Mouse (Mus musculus) neural tube, embryonic 14.5 days (tissue): ENCODE results near the gene Cd96. TPM values are rescaled to one million over a fixed set of nuclear protein-coding genes. Genes with fewer than 3 reads are reported as not detected.

Experiments used
- ATAC-seq: fragments of 200-750 bp; cut with Nextera tagmentation; 2 replicates; pipeline ENCODE4 v1.8.0; 2017; ENCODE audit warnings: low read depth, mild to moderate bottlenecking, moderate TSS enrichment, moderate library complexity
- H3K27ac ChIP-seq: fragments of 300-500 bp; sonication (generic); 2 replicates; pipeline ENCODE4 v1.5.1; 2014; ENCODE audit warnings: low read depth, mild to moderate bottlenecking, control low read depth, low read length, moderate library complexity, mixed read lengths
- H3K27me3 ChIP-seq: fragments of 300-500 bp; sonication (generic); 2 replicates; pipeline ENCODE4 v1.6.1; 2014; ENCODE audit warnings: low read length; ENCODE audit not compliant: control insufficient read depth, insufficient read depth
- H3K36me3 ChIP-seq: fragments of 300-500 bp; sonication (generic); 2 replicates; pipeline ENCODE4 v1.6.1; 2014; ENCODE audit warnings: low read length, mixed read lengths; ENCODE audit not compliant: control insufficient read depth, insufficient read depth
- H3K4me1 ChIP-seq: fragments of 300-500 bp; sonication (generic); 2 replicates; pipeline ENCODE4 v1.6.1; 2014; ENCODE audit warnings: low read length; ENCODE audit not compliant: control insufficient read depth, insufficient read depth
- H3K4me2 ChIP-seq: fragments of 300-500 bp; sonication (generic); 2 replicates; pipeline ENCODE4 v1.6.1; 2014; ENCODE audit warnings: mild to moderate bottlenecking, low read depth, low read length, control low read depth
- H3K4me3 ChIP-seq: fragments of 300-500 bp; sonication (generic); 2 replicates; pipeline ENCODE4 v1.5.1; 2014; ENCODE audit warnings: low read depth, low read length, control low read depth, mixed read lengths
- H3K9ac ChIP-seq: fragments of 300-500 bp; sonication (generic); replicated peaks from 2 replicates; pipeline ENCODE4 v1.6.1; 2014; ENCODE audit warnings: low read depth, mild to moderate bottlenecking, control low read depth, low read length, mixed read lengths
- H3K9me3 ChIP-seq: fragments of 300-500 bp; sonication (generic); 2 replicates; pipeline ENCODE4 v1.6.1; 2016; ENCODE audit warnings: low read length; ENCODE audit not compliant: control insufficient read depth
- WGBS: fragments of 180-500 bp; shearing (Covaris S2); extraction: QIAGEN DNeasy Blood & Tissue Kit; methylation state at CpG from one replicate; pipeline ENCODE4 v1.1.7; 2014; 5-methylcytosine and 5-hydroxymethylcytosine counted together
- polyA plus RNA-seq: library from polyadenylated mRNA; unstranded; fragments of >200 nt; fragmentation: Nextera tagmentation; extraction: Ambion mirVana; gene quantifications from 2 replicates; pipeline ENCODE4 v1.2.1, GENCODE M21; 2014

The Cd96 gene
- polyA plus RNA-seq, 1 experiment from 2014 or later, result 0.12 TPM

DNA sequence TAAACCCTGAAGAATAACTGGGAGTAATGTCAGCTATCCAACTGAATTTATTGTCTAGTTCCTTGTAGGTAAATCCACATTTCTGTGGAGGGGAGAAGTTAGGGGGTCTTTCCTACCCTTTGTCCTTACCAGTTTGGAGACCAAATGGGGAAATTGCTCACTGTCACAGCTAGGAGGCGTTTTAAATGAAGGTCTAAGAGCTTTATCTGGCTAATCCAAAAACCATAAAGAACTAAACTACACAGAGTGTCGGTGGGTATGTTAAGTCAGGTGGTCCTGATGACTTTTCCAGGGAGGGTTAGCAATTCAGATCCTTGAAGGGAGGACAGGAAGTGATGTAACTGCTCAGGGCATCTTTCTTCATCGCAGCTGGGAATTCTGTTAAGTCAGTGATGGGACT is 556 bp upstream of the Cd96 start:
- H3K27me3 ChIP-seq, result no peaks in the 10 kb centered on the region
- H3K9ac ChIP-seq, result no peak overlapping the region
- no peak overlapping the region for H3K4me2 ChIP-seq
- no peaks in the 10 kb centered on the region for H3K36me3 ChIP-seq
- no peak for ATAC-seq
- H3K4me3 ChIP-seq, result no peak overlapping the region
- H3K4me1 ChIP-seq, result no peaks in the 10 kb centered on the region
- no peak overlapping the region for H3K27ac ChIP-seq
- H3K9me3 ChIP-seq, result no peaks in the 10 kb centered on the region
- 47% methylated on average over 3 of the region's 3 CpGs for WGBS

DNA sequence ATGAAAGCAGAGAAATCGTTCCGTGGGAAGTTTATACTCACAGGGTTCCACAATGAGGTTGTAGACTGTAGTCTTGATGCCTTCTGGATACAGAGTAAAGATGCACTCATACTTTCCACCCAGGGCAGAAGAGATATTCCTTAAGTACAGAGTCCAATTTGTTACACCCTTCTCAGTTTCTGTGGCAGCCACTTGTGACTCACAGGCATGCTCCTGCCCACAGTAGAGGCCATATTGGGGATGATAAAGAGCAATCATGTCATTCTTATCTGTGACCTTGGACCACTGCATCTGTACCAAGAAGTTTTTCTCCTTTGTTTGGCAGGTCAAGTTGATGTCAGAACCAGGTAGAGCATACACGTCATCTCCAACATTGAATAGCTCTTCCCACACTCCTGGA is 2.4 kb downstream of the Cd96 start:
- no peak overlapping the region for H3K4me2 ChIP-seq
- H3K36me3 ChIP-seq, result no peaks in the 10 kb centered on the region
- 95% methylated on average over 3 of the region's 3 CpGs for WGBS

DNA sequence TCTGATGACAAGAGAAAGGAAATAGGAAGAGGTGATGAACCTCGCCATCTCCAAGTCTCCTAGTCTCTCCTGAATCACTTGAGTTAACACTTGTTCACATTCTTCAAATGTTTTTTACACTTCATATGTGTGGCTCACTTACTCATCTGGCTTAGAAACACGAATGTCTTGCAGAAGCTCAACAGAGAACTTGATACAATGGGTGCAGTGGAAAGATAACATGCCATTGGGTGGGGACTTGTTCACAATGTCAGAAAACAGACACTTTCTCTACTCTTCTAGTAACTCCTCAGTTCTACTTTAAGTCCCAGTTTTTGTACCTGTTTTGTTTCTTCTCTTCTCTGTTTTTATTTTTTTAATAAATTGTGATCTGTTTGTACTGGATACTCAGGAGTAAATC is 5.3 kb downstream of the Cd96 start:
- WGBS, result 78% methylated on average over 2 of the region's 2 CpGs
- ATAC-seq, result no peak

More for the DNA sequence above, 2.4 kb downstream of the Cd96 start:
- no peak overlapping the region for H3K27ac ChIP-seq
- no peaks in the 10 kb centered on the region for H3K9me3 ChIP-seq
- H3K9ac ChIP-seq, result no peak overlapping the region
- no peak overlapping the region for H3K4me3 ChIP-seq
- ATAC-seq, result no peak
- no peaks in the 10 kb centered on the region for H3K27me3 ChIP-seq
- no peaks in the 10 kb centered on the region for H3K4me1 ChIP-seq

DNA sequence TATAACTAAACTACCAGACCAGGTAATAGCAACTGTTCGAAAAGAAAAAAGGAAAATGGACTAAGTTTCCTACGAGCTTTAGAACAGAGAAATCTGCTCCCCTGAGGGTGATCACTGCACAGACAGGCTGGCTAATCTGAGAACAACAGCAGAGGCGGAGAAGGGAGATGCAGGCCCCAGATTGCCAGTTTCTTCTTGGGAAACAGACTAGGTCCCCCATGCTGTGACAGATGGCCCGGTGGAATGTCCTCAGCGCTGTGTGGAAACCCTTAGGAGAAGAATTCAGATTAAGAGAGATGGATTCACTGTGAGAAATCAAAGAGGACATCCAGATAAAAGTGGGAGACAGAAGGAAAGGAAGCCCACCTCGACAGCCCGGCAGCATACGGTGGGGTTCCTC is 10.5 kb downstream of the Cd96 start:
- Histone ChIP-seq H3K4me3 (no peak overlapping the region), H3K27me3 (no peaks in the 10 kb centered on the region), H3K9me3 (no peaks in the 10 kb centered on the region), H3K9ac (no peak overlapping the region), H3K27ac (no peak overlapping the region), H3K4me1 (no peaks in the 10 kb centered on the region), H3K36me3 (no peaks in the 10 kb centered on the region), H3K4me2 (no peak overlapping the region)
- no peak for ATAC-seq
- WGBS, result 60% methylated on average over 8 of the region's 8 CpGs

More for the DNA sequence above, 5.3 kb downstream of the Cd96 start:
- Histone ChIP-seq H3K4me2 (no peak overlapping the region), H3K27me3 (no peaks in the 10 kb centered on the region), H3K36me3 (no peaks in the 10 kb centered on the region), H3K27ac (no peak overlapping the region), H3K4me3 (no peak overlapping the region), H3K4me1 (no peaks in the 10 kb centered on the region), H3K9ac (no peak overlapping the region), H3K9me3 (no peaks in the 10 kb centered on the region)

DNA sequence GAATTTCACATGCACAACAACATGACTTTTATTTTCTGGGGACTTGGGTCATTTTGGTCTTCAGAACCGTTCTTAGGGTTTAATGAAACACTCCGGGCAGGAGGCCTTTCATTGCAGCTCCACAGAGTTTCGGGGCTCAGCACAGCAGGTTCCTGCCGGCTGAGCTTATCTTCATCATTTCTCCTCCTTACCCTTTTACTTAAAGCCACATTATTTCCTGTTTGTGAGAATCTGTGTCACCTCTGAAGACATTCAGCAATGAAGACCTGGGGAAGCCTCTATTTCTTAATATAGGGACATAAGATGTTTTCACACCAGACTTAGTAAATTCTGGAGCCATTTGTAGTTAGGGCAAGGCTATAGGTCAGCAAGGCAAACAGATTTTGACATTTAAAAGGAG is 12.6 kb downstream of the Cd96 start:
- no peaks in the 10 kb centered on the region for H3K27me3 ChIP-seq
- WGBS, result 71% methylated on average over 4 of the region's 4 CpGs
- H3K36me3 ChIP-seq, result no peaks in the 10 kb centered on the region
- H3K4me3 ChIP-seq, result no peak overlapping the region
- no peaks in the 10 kb centered on the region for H3K9me3 ChIP-seq
- H3K9ac ChIP-seq, result no peak overlapping the region
- no peak overlapping the region for H3K27ac ChIP-seq
- no peak for ATAC-seq
- H3K4me2 ChIP-seq, result no peak overlapping the region
- no peaks in the 10 kb centered on the region for H3K4me1 ChIP-seq

DNA sequence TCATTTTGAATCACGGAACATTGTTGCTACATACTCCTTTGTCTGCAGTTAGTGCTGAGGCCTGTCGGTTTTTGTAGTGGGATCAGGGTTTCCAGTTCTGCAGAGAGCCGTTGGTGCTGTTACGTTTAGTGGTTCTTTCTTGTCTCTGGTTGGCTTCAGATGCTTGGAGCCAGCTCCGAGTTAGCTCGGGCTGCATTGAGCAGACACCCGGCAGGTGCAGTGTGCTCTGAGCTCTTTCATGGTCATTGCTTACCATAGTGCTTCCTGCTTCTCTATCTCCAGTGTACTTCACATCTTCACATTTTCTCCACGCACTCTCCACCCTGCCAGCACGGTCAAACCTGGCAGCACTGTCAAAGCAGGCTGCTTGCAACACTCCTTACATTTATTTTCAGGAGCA is 15.6 kb downstream of the Cd96 start:
- WGBS, result 85% methylated on average over 9 of the region's 9 CpGs
- no peak overlapping the region for H3K27ac ChIP-seq
- H3K4me2 ChIP-seq, result no peak overlapping the region
- H3K4me3 ChIP-seq, result no peak overlapping the region
- H3K9ac ChIP-seq, result no peak overlapping the region
- no peaks in the 10 kb centered on the region for H3K9me3 ChIP-seq
- H3K27me3 ChIP-seq, result no peaks in the 10 kb centered on the region
- no peak for ATAC-seq
- no peaks in the 10 kb centered on the region for H3K4me1 ChIP-seq
- no peaks in the 10 kb centered on the region for H3K36me3 ChIP-seq

DNA sequence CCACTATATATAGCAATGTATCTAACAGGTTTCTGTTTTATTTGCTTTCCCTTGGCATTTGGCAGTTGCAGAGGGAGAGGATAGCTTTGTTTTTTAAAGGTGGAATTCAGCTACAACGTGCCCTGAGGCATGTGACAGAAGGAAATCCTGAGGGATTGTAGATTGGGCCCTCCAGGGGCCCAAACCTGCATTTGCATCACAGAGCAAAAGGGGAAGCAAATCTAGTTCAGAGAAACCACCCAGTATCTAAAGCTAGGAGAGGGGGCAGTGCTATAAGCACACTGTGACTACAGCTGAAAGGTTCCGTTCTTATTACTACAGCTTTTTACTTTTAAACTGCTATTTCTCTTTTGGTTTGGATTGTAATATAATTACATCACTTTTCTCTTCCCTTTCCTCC is 18.3 kb downstream of the Cd96 start:
- Histone ChIP-seq H3K27me3 (no peaks in the 10 kb centered on the region), H3K36me3 (no peaks in the 10 kb centered on the region), H3K9me3 (no peaks in the 10 kb centered on the region), H3K4me3 (no peak overlapping the region), H3K9ac (no peak overlapping the region), H3K27ac (no peak overlapping the region), H3K4me2 (no peak overlapping the region), H3K4me1 (no peaks in the 10 kb centered on the region)
- WGBS, result 42% methylated on average over 2 of the region's 2 CpGs
- no peak for ATAC-seq

DNA sequence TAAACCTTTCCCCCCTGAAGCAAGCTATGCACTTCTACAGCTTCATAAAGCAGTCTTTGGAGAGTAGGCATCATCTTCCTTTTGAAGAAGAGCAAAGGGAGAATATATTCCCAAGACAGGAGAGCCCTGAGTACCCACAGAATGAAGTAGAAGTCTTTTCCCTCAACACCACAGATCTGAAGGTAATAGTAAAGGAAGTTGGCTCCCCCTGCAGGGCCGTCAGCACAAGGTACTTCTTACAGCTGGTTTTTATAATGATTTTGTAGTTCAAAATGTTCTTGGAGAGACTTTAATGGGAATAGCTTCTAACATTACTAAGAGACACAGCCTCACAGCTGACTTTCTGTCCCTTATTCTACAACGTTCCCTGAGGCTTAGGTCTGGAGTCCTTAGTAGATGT is 19.8 kb downstream of the Cd96 start:
- Histone ChIP-seq H3K9ac (no peak overlapping the region), H3K27me3 (no peaks in the 10 kb centered on the region), H3K4me3 (no peak overlapping the region), H3K9me3 (no peaks in the 10 kb centered on the region), H3K4me2 (no peak overlapping the region), H3K36me3 (no peaks in the 10 kb centered on the region), H3K4me1 (no peaks in the 10 kb centered on the region), H3K27ac (no peak overlapping the region)
- no peak for ATAC-seq
- WGBS, result 71% methylated on average over 2 of the region's 2 CpGs

DNA sequence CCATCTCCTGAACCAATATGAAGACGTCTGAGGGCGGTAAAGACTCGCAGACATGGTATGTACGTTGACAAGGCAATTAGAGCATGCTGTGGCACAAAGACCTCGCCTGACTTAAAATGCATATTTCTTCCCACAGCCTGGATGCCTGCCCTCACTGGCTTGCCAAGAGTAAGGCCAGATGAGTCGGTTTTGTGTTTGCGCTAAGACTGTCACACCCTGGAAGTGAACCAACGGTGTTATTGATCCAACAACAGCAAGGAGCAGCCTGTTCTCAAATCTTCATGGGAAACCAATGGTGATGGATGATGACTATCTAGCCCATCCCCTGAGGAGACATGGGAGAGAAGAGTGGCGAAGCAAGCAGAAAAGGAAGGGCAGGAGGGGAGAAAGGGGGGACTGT is 22.6 kb downstream of the Cd96 start:
- no peak overlapping the region for H3K27ac ChIP-seq
- no peak overlapping the region for H3K4me3 ChIP-seq
- H3K4me2 ChIP-seq, result no peak overlapping the region
- H3K36me3 ChIP-seq, result no peaks in the 10 kb centered on the region
- H3K9ac ChIP-seq, result no peak overlapping the region
- no peaks in the 10 kb centered on the region for H3K4me1 ChIP-seq
- no peak for ATAC-seq
- WGBS, result 75% methylated on average over 9 of the region's 9 CpGs
- H3K27me3 ChIP-seq, result no peaks in the 10 kb centered on the region
- no peaks in the 10 kb centered on the region for H3K9me3 ChIP-seq

DNA sequence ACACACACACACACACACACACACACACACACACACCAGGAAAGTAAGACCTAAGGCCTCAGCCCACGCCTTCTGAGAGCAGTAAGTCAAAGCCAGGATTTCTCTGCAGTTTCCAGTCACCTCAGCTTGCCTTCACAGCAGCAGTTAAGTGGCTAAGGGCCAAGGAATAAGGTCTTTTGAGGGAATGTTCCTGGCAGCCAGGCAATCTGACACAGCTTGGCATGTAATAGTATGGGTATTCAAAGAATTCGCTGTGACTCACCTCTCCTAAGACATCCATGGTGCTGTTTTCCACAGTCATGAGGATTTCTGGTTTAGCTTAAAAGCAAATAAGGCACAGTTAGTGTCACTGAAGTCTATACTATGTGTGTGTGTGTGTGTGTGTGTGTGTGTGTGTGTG is 25.6 kb downstream of the Cd96 start:
- WGBS, result 68% methylated on average over 2 of the region's 2 CpGs
- Histone ChIP-seq H3K36me3 (no peaks in the 10 kb centered on the region), H3K27me3 (no peaks in the 10 kb centered on the region), H3K9ac (no peak overlapping the region), H3K9me3 (no peaks in the 10 kb centered on the region), H3K4me2 (no peak overlapping the region), H3K4me1 (no peaks in the 10 kb centered on the region), H3K27ac (no peak overlapping the region), H3K4me3 (no peak overlapping the region)
- no peak for ATAC-seq
